Mouse (Mus musculus) c-Kit-positive CD71-negative TER-119-negative erythroid progenitor cells, embryonic 14.5 days (primary cell): ENCODE data around the gene Fetub.

Experiments used
- DNase-seq: peaks from one replicate; pipeline ENCODE4 v3.0.0-alpha.2; 2013; ENCODE audit warnings: low read depth

Gene Fetub

DNA sequence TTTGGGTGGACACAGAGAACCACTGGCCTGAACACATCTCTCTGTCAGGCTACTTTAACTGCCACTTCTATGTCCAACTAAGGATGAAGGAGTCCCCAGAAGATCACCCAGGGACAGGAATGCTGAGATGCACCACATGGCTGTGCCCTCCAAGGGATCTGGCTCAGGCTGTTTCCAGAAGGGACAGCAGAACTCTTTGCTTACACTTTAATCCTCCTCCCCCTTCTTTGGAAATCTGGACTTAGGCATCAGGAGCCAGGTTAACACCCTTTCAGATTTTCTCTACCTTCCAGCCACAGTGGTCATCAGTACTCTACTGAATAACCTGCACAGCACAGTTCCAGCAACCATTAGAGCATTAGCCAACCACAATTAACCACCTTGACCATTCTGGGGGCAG is 45.2 kb downstream of the Fetub start:
- DNase-seq = no peak

DNA sequence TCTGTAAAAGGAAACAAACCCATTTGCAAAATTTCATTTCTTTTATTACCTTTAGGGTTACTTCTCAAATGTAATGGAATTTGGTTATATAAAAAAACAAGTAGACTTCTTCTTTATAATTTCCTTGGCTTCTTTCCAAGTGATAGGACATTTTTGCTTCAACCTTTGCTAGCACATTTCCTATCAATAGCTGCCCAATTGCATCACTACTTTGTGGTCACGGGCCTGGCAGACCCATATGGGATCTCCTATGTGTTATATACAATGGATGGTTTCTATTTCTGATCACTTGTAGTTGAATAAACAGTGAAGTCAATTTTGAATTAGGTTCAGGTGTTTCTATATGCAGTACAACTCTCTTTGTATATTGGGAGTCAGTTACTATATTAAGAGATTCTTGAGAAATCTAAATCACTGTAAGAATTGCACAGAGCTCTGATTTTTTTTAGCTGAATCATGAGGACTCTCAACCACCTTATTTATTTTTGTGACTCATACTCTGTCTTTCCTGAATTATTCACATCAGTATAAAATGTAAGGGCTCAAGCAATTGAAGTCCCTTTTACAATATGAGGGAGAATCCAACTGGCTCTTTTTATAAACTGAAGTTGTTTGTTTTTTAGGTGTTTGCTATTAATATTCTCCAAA is 49.4 kb downstream of the Fetub start:
- DNase-seq = no peak
